Mouse (Mus musculus) mouse trophoblast stem cell (cell line): ENCODE measurements around the gene Tjp1.

Experiments used
- in situ Hi-C, 2 experiments: fragments of 300-500 bp; cut with MseI, MboI; formaldehyde crosslinking; loops; 2 replicates in 1 of 2; 3 replicates in 1 of 2; pipeline ENCODE4 v1.15.1; 2025

The Tjp1 gene

DNA sequence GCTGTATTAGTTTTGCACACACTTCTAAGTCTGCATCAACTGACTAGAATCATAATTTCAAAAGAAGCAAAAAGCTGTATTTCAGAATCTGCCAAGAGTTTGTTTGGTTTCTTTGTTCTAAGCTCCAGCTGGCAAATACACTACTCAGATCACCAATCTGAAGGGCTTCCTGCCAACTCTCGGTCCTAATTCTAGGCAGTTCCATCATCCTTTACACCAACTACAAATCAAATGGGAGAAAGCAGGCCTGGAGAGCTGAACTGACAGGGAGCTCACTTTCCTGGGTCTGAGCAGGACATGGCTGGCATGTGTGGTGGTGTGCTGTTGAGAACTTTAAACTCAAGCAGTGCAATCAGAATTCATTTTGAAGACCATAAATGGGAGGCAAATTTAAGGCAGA is 170.0 kb downstream of the Tjp1 start:
- in situ Hi-C loops: no loop called here

DNA sequence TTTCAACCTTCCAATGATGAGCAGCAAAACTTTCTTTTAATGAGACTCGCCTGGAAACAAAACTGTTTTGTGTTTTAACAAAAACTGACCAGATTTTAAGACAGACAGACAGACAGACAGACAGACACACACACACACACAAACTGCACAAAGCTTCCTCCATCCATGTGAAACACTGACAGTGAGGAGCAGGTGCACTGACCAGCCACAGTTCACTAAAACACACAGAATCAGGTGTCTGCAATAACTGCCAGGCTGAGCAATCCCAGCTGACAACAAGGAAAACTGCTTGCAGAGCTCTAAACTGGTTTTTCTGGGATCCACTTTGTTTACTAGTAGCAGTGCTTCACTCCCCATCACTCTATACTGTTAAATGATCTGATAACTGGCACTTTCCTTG is 171.4 kb downstream of the Tjp1 start:
- in situ Hi-C loops: no loop called here

DNA sequence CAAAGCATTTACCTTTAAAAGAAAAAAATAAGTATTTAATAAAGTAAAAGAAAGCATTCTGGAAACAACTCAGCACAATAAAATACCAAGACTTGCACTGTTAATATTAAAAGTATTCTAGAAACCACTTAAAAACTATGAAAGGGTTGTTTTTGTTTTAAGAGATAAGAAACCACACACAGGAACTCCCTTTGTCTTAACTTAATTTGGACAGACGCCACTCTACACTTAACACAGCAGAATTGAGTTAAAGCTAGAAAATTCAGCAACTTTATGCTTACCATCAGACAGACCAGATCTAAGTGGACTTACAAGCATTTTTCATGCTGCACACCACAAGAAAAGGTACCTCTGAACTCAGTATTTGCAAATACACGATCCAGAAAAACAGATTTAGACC is 172.7 kb downstream of the Tjp1 start:
- in situ Hi-C loops: no loop called here

DNA sequence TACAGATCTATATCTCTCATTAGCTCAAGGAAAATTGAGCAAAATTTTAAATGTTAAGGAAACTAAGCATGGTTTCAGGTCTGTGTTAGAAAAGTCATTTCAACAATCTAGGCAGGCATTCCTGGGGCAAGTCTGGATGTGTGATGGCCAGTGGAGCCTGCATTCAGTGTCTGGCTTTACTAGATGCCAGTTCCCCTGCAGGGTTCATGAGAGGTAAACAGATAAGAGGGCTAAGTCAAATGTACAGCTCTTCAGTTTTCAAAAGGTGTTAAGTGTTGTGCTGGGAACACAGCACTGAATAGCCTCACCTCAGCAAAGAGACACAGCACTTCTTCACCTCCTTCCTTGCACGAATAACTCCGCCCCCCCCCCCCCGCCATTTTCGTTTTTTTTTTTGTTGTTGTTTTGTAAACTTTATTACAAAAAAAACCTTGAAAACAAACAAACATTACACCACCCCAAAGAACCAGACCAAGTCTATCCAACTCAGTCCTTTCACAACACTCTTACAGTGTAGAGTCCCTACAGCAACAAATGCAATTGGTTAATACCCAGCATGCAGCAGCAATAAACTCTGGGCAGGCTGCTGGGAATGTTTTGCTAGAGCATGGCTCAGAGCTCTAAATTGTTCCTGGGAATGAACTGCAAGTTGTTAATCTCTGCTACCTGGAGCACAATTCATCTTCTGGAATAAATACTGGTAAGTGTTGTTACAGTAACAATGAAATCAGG is 177.1 kb downstream of the Tjp1 start:
- in situ Hi-C loops: no loop called here

DNA sequence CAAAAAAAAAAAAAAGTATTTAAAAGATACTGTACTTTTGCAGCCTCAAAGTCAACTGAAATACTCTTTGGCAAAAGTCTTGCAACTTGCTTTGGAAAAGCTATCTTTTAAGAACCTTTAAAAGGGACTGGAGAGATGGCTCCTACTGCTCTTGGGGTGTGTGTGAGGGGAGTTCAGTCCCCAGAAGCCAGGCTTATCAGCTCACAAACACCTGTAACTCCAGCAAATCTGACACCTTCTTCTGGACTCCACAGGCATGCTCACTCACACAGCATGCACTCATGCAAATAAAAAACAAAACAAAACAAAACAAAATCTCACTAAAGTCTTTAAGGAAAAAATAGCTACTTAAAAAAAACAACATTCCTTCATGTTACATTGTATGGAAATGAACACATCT is 179.0 kb downstream of the Tjp1 start:
- in situ Hi-C loops: no loop called here

DNA sequence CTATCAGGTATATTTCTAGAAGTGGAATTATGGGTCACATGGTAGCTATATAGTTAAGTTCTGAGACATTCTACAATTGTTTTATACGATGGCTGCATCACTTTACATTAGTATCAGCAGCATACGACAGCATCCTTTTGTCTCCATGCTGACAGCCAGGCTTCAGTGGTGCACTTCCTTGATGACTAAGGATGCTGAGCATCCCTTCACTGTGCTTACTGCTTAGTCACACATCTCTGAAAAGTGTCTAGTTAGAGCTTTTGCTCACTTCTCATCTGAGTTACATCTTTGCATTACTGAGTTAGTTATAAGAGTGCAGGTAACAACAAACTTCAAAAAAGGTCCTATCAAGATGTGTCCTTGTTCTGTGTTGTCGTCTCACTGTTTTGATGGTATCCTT is 182.3 kb downstream of the Tjp1 start:
- in situ Hi-C loops: no loop called here

DNA sequence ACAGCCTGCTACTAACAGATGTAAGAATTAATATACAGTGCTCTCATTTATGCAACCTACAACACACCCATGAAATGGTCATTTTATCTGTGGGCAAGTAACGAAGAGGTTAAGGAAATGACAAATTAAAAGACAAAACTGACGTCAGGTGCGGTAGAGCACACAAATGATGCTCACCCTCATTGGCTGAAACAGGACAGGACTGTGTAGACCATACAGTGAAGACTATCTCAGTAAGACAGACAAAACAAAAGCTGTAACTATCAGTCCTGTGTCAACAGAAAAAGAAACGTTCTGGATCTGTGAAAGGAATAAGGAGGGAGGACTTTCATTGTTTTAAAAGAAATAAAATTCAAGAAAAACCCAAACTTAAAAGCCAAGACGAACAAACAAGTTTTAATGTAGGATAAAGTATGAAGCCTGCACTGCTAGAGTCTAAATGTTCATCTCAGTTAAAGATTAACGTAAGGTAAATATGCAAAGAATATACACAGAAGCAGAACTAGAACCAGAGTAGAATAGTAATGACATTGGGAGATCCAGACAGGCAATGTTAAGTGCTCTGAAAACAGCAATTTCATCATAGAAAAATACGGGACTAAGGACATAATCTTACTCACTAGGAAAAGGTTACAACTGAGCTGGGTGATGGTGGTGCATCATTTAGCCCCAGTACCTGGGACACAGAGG is 189.9 kb downstream of the Tjp1 start:
- in situ Hi-C loops: no loop called here

DNA sequence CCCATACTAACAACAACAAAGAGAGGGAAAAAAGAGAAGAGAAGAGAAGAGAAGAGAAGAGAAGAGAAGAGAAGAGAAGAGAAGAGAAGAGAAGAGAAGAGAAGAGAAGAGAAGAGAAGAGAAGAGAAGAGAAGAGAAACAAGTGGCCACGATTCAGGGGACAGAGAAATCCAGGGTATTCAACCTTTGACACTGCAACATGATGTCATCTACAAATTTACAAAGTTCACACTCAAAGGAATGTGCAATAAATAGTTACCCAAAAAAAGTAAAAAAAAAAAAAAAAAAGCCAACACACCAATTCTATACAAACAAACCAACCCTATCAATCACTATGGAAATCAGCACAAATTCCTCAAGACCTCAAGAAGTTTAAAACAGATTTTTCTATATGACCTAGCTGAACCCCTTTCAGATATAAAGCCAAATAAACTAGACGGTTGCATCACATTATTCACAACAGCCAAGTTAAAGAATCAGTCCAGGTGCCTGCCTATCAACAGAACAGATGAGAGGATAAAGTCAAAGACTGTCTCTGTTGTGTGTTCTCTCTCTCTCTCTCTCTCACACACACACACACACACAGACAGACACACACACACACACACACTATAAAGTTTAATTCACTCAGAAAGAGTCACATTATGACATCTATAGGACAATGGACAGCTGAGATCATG is 194.4 kb downstream of the Tjp1 start:
- in situ Hi-C loops: no loop called here

DNA sequence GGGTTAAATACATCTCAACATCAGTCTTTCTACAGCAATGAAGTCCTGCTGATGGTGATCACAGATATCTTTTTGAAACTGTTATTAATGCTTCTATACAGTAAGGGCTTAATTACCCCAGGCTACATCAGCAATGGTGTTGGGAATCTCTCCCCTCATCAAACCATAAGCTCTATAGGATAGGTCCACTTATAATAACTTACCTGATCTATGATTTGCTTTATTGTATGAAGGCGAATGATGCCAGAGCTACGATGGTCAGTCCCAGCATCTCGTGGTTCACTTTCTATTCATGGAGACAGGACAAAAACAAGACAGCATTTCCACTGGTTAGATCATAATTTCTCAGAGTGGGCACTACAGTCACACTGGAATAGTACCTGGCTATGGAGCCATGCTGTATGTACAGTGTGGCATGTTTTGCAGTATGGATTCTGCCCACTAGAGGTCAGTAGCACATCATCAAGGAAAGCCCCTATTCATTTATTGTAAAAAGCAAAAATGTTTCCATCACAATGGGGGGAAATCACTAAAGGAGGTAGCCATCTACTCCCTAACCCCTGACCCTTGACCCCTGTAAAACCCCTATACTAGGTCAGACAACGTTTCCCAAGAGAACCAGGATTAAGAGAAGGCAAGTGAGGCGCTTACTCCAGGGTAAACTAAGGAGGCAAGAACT is 208.4 kb downstream of the Tjp1 start:
- in situ Hi-C loops: loop anchor here (10.0 to 25.0 kb wide), 2 partner anchors 186 to 318 kb away; partner anchors contain the start of gene Tarsl2 (in 2 of the 2)

DNA sequence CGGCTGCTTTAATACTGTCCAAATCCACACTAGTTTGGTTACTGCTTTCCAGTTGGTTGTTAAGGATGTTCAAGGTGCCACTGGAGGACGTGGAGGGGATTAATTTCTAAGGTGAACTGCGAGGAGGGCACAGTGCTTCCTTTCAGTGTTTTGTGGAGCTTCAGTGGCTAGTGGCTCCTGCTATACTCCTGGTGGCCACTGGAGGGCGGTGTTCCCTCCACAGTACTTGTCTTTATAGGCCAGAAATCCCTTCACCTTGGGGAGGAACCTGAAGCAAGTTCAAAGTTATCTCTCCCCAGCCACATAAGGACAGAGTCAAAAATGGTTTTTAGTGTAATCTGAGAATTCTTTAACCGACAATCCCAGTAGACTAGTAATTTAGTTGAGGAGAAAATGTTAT is 210.2 kb downstream of the Tjp1 start:
- in situ Hi-C loops: loop anchor here (10.0 to 25.0 kb wide), 2 partner anchors 187 to 320 kb away; partner anchors contain the start of gene Tarsl2 (in 2 of the 2)

DNA sequence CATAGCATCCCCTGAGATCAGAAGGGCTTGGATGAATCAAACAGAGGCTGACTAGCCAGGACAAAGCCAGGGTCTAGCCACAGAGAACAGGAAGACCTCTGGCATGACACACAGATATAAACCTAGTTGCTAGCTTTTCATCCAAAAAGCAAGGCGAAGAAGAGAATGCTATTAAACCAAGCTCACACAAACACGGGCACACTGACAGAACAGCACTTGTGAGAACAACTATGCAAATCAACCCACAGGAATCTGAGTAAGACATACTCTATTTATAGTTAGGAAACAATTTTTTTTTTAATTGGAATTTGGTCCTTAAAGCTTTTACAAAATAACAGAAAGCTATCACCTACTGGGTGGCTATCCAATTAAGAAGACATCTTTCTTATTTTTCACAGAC is 212.4 kb downstream of the Tjp1 start:
- in situ Hi-C loops: loop anchor here (10.0 to 25.0 kb wide), 2 partner anchors 190 to 322 kb away; partner anchors contain the start of gene Tarsl2 (in 2 of the 2)

DNA sequence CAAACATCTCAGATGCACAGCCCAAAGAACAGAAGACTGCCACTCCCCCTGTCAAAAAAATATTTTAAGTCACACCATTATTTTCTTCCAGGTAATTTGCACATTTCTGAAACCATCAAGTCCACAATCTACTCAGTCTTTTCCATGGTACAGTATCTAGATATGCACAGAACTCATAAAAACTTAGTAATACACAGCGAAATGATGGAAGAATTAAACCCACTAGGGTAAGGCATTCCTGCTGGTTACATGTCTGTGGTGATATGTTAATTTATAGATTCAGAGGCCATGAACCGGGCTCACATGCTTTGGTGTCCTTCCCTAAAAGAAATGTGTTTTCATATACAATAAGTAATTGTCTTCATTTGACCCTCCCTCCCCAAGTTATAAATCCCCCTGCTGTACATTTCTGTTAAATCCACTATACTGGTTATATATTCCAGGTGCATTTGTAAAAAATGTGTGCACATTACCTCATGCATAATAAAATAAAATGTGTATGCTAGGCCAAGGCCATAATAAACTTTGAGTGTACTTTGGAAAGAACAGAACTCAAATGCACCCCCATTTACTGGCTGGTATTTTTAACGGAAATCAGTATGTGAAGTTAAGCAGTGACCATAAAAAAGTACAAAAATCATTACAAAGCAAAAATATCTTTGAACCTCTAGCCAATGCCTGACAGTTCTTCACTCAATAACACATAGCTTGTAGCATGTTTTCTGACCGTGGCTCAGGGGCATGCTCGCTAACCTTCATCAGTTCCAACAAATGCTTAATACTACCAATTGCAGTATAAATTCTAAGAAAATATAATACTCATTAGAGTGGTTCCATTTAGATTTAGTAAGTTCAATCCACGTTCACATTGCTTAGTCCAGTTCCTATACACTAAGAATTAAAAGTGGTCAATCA is 230.6 kb downstream of the Tjp1 start:
- in situ Hi-C loops: no loop called here

DNA sequence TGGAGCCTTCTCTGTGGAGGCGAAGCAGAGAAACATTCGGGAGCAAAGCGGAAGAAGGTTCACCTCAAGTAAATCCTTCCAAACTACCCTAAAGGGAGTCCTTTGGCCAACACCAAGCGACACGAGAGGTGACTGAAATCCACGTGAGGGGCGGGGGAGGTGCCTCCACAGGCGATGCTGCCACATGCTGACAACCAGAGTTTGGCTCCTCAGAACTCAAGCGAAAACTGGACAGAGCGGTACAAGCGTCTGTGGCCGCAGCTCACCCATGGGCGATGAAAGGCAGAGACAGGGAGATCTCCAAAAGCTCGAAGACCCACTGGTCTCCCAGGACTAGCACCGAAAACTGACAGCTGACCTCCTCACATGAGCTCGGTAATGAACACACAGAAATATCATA is 244.7 kb downstream of the Tjp1 start:
- in situ Hi-C loops: no loop called here

DNA sequence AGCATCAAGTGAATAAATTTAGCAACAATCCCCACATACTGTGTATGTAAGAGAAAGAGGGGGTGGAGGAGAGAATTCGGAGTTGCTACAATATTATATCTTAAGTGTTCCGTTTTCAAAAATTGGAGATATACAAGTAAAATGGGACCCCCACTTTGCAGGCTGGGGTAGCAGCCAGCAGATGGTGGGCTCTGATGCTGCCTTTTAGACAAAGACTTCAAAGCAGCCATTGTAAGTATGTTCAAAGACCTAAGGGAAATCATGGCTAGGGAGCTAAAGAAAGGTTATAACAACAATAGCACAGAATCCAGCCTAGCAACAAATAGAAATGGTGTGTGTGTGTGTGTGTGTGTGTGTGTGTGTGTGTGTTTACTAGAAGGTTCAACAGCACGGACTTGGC is 245.6 kb downstream of the Tjp1 start:
- in situ Hi-C loops: no loop called here

DNA sequence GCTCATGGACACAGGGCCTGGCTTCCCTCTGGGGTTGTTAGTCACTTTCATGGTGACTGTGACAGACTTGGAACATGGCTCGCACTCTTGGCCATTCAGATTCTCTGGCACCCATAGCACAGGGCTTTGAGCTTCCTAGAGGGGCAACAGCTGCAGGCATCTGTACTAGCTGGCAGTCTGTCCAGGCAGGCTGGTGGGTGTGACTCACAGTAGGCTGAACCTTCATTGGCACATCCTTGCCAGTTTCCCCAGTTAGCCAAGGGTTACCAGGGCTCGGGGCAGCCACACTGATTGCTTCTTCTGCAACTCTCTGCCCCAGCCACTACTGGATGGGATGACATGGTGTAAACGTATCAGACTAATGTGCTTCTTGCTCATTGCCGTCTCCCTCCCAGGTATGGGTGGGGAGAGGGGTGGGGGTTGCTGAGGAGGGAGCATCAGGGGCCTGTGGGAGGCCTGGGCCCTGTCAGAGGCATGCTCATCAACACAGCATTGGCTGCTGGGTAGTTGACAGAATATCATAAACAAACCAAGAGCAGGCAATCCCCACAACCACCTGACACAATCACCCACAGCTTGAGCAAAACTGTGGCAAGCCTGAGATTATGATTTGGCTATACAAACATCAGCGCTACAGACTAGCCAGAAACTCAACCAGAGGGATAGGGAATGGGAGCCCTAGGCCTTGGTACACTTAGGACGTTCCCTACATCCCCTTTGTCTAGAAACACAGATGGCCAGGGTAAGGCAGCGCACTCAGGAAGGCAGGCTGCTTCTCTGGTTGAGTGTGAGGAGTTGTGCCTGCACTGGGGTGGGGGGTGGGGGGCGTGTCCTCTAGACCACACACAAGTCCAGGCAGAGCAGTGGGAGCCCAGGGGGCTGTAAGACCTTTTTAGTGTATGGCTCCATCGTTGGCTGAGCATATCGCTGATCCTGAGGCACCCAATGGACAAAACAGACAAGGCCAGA is 246.4 kb downstream of the Tjp1 start:
- in situ Hi-C loops: no loop called here

DNA sequence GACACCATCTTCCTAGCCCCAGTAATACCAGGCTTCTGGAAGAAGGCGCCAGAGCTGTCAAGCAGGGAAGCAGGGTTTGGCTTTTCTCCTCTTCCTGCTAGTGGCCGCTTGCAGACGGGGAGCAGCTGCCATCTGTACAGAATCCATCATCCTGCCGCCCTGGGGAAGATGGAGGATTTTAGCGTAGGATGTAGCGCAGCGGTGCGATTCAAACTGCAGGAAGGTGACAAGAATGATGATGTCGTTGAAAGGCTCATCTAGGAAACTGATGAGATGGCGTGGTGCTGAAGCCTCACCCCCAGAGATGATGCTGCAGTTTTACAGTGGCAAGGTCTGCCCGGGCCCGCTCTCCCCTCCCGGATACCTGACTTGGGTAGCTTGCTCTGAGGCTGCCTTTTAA is 248.3 kb downstream of the Tjp1 start:
- in situ Hi-C loops: no loop called here

DNA sequence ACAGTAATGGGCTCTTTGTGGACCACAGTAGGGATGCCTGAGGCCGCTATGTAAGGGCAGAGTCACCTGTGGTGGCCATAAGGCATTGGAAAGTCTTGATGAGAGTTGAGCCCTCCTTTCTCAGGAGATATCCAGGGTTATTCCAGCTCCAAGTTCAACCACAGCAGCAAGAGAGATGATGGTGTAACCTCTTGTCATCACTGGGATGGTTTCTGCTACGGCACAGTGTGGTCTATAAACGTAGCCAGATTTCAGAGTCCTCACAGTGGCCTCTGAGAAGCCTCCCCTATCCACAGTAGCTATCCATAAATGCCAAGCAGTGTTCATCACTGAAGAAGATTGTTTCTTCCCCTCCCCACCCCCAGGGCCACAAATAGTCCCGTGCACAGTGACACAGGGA is 251.8 kb downstream of the Tjp1 start:
- in situ Hi-C loops: no loop called here

DNA sequence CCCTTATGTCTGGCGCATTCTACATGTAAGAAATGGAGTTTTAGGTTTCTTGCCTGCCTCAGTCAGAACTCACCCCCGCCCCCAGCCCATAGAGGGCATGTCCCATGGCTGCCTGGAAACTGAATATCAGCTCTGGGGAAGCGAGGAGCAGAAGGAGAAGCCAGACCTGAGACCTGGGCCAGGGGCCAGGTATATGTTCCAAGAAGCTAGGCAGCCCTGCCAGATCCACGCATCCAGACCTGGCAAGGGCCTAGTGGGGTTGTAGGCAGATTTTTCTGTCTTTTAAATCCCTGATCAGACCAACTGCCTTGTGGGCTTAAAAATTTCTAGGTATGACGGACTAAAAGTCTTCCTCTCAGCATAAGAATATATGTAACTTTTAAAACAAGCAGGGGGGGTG is 253.4 kb downstream of the Tjp1 start:
- in situ Hi-C loops: no loop called here

DNA sequence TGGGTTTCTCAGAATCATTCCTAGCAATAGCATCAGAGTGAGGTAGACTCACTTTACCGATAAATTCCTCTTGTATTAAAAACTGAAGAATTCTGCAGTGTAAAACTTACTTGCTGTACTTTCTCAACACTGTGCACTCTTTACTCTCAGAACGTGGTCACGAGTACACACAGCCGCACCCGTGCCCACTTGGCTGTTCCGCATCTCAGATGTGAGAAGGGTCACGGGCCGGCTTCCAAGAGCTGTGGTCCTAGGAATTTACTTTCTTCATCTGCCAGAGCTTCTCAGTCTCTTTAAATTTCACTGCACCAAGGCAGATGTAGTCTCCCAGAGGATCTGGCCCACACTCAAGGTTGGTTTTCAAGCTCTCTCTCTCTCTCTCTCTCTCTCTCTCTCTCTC is 277.9 kb downstream of the Tjp1 start:
- in situ Hi-C loops: no loop called here
